Mouse (Mus musculus) liver, embryonic 13.5 days (tissue): ENCODE results near the gene Slc25a19. TPM values are rescaled to one million over a fixed set of nuclear protein-coding genes. Genes with fewer than 3 reads are reported as not detected.

ENCODE experiments used
- ATAC-seq: fragments of 200-750 bp; cut with Nextera tagmentation; 2 replicates; pipeline ENCODE4 v1.8.0; 2017; ENCODE audit warnings: low read depth, mild to moderate bottlenecking, moderate number of reproducible peaks, moderate library complexity
- DNase-seq: peaks from one replicate; pipeline ENCODE4 v3.0.0; 2022
- H3K27ac ChIP-seq: fragments of 300-500 bp; sonication (generic); 2 replicates; pipeline ENCODE4 v1.5.1; 2015; ENCODE audit warnings: moderate library complexity, mild to moderate bottlenecking, inconsistent platforms
- H3K27me3 ChIP-seq: fragments of 300-500 bp; sonication (generic); 2 replicates; pipeline ENCODE4 v1.6.1; 2015; ENCODE audit warnings: mild to moderate bottlenecking, inconsistent platforms
- H3K36me3 ChIP-seq: fragments of 300-500 bp; sonication (generic); 2 replicates; pipeline ENCODE4 v1.6.1; 2015; ENCODE audit warnings: mild to moderate bottlenecking, inconsistent platforms
- H3K4me1 ChIP-seq: fragments of 300-500 bp; sonication (generic); replicated peaks from 2 replicates; pipeline ENCODE4 v1.6.1; 2015; ENCODE audit warnings: inconsistent platforms
- H3K4me2 ChIP-seq: fragments of 300-500 bp; sonication (generic); 2 replicates; pipeline ENCODE4 v1.6.1; 2015; ENCODE audit warnings: inconsistent platforms, mild to moderate bottlenecking, moderate library complexity
- H3K4me3 ChIP-seq: fragments of 300-500 bp; sonication (generic); replicated peaks from 2 replicates; pipeline ENCODE4 v1.5.1; 2015; ENCODE audit warnings: mild to moderate bottlenecking, inconsistent platforms
- H3K9ac ChIP-seq: fragments of 300-500 bp; sonication (generic); 2 replicates; pipeline ENCODE4 v1.6.1; 2015; ENCODE audit warnings: mild to moderate bottlenecking, inconsistent platforms
- H3K9me3 ChIP-seq: fragments of 300-500 bp; sonication (generic); replicated peaks from 2 replicates; pipeline ENCODE4 v1.6.1; 2016; ENCODE audit warnings: inconsistent platforms
- WGBS: fragments of 180-500 bp; shearing (Covaris S2); methylation state at CpG from one replicate; pipeline ENCODE4 v1.1.7; 2015; ENCODE audit not compliant: insufficient replicate concordance; 5-methylcytosine and 5-hydroxymethylcytosine counted together
- polyA plus RNA-seq: library from polyadenylated mRNA; unstranded; fragments of >200 nt; fragmentation: Nextera tagmentation; extraction: Ambion mirVana; gene quantifications from 2 replicates; pipeline ENCODE4 v1.2.1, GENCODE M21; 2015

The Slc25a19 gene
- polyA plus RNA-seq, 1 experiment from 2014 or later: 12.2 TPM

GRCm38 (mm10) chr11:115586403-115586802 is 41.7 kb downstream of the Slc25a19 start:
- Histone ChIP-seq H3K9me3 (no peaks in the 10 kb centered on the region), H3K27ac (no peak overlapping the region), H3K9ac (no peak overlapping the region), H3K27me3 (no peaks in the 10 kb centered on the region), H3K36me3 (peaks cover 97% of the 10 kb centered on the region), H3K4me2 (no peak overlapping the region), H3K4me1 (no peaks in the 10 kb centered on the region), H3K4me3 (no peak overlapping the region)
- WGBS: 89% methylated on average over 9 of the region's 9 CpGs
- ATAC-seq (no peak), DNase-seq (no peak)

DNA sequence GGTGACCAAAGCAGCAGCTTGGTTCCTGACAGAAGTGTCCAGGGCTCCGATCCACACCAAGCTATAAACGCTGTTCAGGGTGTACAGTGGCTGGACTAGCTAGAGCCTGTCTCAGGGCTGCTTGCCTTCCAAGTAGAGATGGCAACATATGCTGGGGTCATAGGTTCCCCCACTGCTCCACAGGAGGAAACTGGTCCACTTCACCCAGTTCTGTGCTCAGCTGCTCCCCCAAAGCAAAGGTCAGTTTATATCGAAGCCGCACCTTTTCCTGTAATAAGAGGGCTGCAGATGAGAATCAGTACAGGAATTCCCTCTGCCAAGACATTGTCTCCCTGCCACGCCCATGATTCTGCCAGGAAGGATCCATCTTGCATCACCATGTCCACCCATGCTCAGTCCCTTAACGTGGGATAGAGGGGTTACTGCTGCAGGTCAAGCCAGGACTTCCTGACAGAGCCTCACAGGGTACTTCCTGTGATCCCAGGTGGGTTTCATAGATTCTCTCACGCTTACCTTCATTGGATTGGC is 42.5 kb downstream of the Slc25a19 start:
- no peak for ATAC-seq
- no peaks in the 10 kb centered on the region for H3K4me1 ChIP-seq
- WGBS: 77% methylated on average over 7 of the region's 7 CpGs

GRCm38 (mm10) chr11:115584376-115585073 is 43.6 kb downstream of the Slc25a19 start:
- Histone ChIP-seq H3K4me2 (no peak overlapping the region), H3K4me3 (no peak overlapping the region), H3K4me1 (no peaks in the 10 kb centered on the region), H3K36me3 (peaks cover 96% of the 10 kb centered on the region), H3K27ac (no peak overlapping the region), H3K9ac (no peak overlapping the region), H3K27me3 (no peaks in the 10 kb centered on the region), H3K9me3 (no peaks in the 10 kb centered on the region)
- no peak for DNase-seq
- ATAC-seq: no peak
- WGBS: 87% methylated on average over 10 of the region's 10 CpGs

More for the DNA sequence above, 42.5 kb downstream of the Slc25a19 start:
- no peak for DNase-seq
- H3K4me2 ChIP-seq: no peak overlapping the region
- H3K9me3 ChIP-seq: no peaks in the 10 kb centered on the region
- H3K9ac ChIP-seq: no peak overlapping the region
- H3K4me3 ChIP-seq: no peak overlapping the region
- H3K36me3 ChIP-seq: peaks cover 97% of the 10 kb centered on the region
- no peaks in the 10 kb centered on the region for H3K27me3 ChIP-seq
- H3K27ac ChIP-seq: no peak overlapping the region

GRCm38 (mm10) chr11:115582913-115583606 is 45.0 kb downstream of the Slc25a19 start:
- Histone ChIP-seq H3K9me3 (no peaks in the 10 kb centered on the region), H3K9ac (no peak overlapping the region), H3K4me1 (no peaks in the 10 kb centered on the region), H3K4me2 (no peak overlapping the region), H3K4me3 (no peak overlapping the region), H3K27me3 (no peaks in the 10 kb centered on the region), H3K36me3 (peaks cover 99% of the 10 kb centered on the region), H3K27ac (no peak overlapping the region)
- DNase-seq: no peak
- ATAC-seq: no peak
- 79% methylated on average over 10 of the region's 10 CpGs for WGBS

DNA sequence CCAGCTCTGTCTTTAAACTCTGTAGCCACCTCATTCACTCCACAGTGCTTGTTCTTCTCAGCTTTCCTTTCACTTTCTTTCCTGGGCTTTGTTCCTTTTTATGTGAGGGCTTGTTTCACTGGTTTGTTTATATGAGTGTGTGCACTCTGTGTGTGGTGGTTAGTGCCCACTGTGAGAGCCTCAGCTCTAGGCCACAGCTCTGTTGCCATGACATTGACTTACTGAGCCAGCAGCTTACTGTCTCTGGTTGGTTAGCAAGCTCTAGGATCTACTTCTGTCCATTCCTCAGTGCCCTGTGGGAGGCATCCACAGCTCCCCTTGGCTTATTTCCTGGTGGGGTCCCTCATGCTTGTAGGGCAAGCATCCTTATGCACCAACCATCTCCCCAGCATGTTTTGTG is 49.0 kb downstream of the Slc25a19 start:
- Histone ChIP-seq H3K9ac (no peak overlapping the region; the same call in 1 of the 2 replicates), H3K27me3 (no peaks in the 10 kb centered on the region), H3K36me3 (peaks cover 77% of the 10 kb centered on the region), H3K4me2 (no peak overlapping the region), H3K4me3 (no peak overlapping the region), H3K9me3 (no peaks in the 10 kb centered on the region), H3K4me1 (no peaks in the 10 kb centered on the region), H3K27ac (no peak overlapping the region)
- ATAC-seq: no peak
- DNase-seq: no peak

DNA sequence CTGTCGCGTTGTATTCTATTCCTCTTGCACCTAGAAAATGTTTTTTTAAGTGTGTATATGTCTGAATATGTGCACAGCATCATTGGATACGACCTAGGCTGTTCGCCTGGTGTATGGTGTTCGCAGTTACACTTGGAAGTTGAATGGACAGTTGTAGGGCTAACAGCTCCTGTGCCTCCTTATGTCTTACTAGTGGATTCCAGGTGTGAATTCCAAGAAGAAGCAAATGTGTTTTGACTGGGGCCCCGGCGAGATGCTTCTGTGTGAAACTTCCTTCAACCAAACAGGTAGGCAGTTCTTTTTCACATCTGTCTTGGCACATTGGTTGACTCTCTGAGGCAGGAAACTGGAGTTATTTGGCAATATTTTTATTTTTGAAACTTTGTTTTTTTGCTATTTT is 63.1 kb downstream of the Slc25a19 start:
- H3K4me3 ChIP-seq: peak overlapping the region; percentile 76
- no peak for DNase-seq
- peaks cover 44% of the 10 kb centered on the region for H3K36me3 ChIP-seq
- no peaks in the 10 kb centered on the region for H3K9me3 ChIP-seq
- H3K4me2 ChIP-seq: peak overlapping the region; percentile 81
- no peaks in the 10 kb centered on the region for H3K27me3 ChIP-seq
- peaks cover 36% of the 10 kb centered on the region for H3K4me1 ChIP-seq
- WGBS: 7% methylated on average over 7 of the region's 7 CpGs
- ATAC-seq: no peak
- 0 out of 2 replicates have a peak overlapping the region, but pooled peaks have one; percentile 88 for H3K27ac ChIP-seq
- peak overlapping the region; percentile 80 for H3K9ac ChIP-seq

Other genes starting within 250 kb of the Slc25a19 start
- gene Cdr2l, start 246.4 kb downstream of the Slc25a19 start, polyA plus RNA-seq: 1.5 and 1.7 TPM in 2 replicates
- 103 and 104 TPM in 2 replicates for gene Mrpl58, start 224.5 kb downstream of the Slc25a19 start, polyA plus RNA-seq
- gene Atp5h, start 208.3 kb downstream of the Slc25a19 start, polyA plus RNA-seq: 633 and 650 TPM in 2 replicates
- gene Kctd2, start 208.2 kb downstream of the Slc25a19 start, polyA plus RNA-seq: 2.5 and 4.1 TPM in 2 replicates
- gene Trim80, start 187.8 kb downstream of the Slc25a19 start, polyA plus RNA-seq: 0.16 and 0.27 TPM in 2 replicates
- 0.06 TPM in 1 of 2 replicates, not detected in the other for gene Slc16a5, start 165.8 kb downstream of the Slc25a19 start, polyA plus RNA-seq
- gene Armc7, start 152.6 kb downstream of the Slc25a19 start, polyA plus RNA-seq: 3.2 and 3.7 TPM in 2 replicates
- gene Nt5c, start 136.4 kb downstream of the Slc25a19 start, polyA plus RNA-seq: 60.8 and 64.6 TPM in 2 replicates
- gene Jpt1, start 113.9 kb downstream of the Slc25a19 start, polyA plus RNA-seq: 292 and 314 TPM in 2 replicates
- 532 and 597 TPM in 2 replicates for gene Sumo2, start 92.0 kb downstream of the Slc25a19 start, polyA plus RNA-seq
- gene Nup85, start 63.9 kb downstream of the Slc25a19 start, polyA plus RNA-seq: 158 and 175 TPM in 2 replicates
- 71.5 and 77.4 TPM in 2 replicates for gene Mrps7, start 24.4 kb downstream of the Slc25a19 start, polyA plus RNA-seq
- 8.5 and 10.5 TPM in 2 replicates for gene Gga3, start 24.2 kb downstream of the Slc25a19 start, polyA plus RNA-seq
- 26.8 and 30.3 TPM in 2 replicates for gene Mif4gd, start 15.3 kb downstream of the Slc25a19 start, polyA plus RNA-seq
- gene Grb2, start 80.3 kb upstream of the Slc25a19 start, polyA plus RNA-seq: 56.7 and 63.5 TPM in 2 replicates
- gene Tmem94, start 137.1 kb upstream of the Slc25a19 start, polyA plus RNA-seq: 8.2 and 10.9 TPM in 2 replicates
- 5.7 and 6.0 TPM in 2 replicates for gene Caskin2, start 185.3 kb upstream of the Slc25a19 start, polyA plus RNA-seq
- 19.3 and 20.1 TPM in 2 replicates for gene Tsen54, start 186.4 kb upstream of the Slc25a19 start, polyA plus RNA-seq
- 9.8 and 10.2 TPM in 2 replicates for gene Llgl2, start 195.8 kb upstream of the Slc25a19 start, polyA plus RNA-seq
- 0.36 and 0.46 TPM in 2 replicates for gene Myo15b, start 230.1 kb upstream of the Slc25a19 start, polyA plus RNA-seq